Mouse (Mus musculus): Measurements from ENCODE around the gene Ccdc97.

The Ccdc97 gene

DNA sequence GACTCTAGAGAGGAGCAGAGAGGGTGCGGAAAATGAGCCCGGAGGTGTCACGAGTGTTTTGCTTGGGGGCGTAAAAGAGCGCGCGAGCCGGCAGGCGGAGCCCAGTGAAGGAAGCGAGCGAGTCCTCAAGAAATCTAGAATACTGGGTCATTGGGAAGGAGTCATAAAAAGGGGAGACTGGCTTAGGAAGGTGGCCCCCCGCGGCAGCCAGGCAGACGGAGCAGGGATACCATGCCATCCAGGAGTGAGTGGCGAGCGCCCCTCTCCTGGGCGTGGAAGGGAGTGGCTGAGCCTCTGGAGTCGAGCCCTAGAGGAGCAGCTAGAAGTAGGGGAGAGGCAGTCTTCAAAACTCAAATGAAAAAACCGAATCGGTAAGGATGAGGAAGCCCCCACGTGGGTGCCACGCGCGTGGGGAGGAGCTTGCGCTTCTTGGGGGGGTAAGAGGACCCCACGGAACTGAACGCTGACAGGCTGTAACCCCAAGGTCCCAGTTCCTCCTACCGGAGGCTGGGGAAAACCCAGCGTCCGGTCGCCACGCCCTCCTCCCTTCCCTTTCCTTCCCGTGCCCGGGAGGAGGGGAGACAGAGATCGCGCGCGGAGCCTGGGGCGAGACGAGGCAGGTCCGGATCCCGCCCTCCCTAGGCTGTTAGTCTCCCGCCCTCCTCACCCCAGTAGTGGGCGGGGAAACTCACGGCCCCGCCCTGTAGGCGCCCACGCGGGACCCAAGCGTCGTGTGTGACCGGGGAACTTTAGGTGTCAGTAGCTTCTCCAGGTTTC, 29.9 kb downstream of the Ccdc97 start:
- DNase-seq (ENCODE audit: low read depth, low spot score) = peak; percentile 66

- no peak for DNase-seq (ENCODE audit: low read depth, low spot score)
Observed at GRCm38 (mm10) chr7:25687811-25688401, 31.0 kb downstream of the Ccdc97 start.

DNA sequence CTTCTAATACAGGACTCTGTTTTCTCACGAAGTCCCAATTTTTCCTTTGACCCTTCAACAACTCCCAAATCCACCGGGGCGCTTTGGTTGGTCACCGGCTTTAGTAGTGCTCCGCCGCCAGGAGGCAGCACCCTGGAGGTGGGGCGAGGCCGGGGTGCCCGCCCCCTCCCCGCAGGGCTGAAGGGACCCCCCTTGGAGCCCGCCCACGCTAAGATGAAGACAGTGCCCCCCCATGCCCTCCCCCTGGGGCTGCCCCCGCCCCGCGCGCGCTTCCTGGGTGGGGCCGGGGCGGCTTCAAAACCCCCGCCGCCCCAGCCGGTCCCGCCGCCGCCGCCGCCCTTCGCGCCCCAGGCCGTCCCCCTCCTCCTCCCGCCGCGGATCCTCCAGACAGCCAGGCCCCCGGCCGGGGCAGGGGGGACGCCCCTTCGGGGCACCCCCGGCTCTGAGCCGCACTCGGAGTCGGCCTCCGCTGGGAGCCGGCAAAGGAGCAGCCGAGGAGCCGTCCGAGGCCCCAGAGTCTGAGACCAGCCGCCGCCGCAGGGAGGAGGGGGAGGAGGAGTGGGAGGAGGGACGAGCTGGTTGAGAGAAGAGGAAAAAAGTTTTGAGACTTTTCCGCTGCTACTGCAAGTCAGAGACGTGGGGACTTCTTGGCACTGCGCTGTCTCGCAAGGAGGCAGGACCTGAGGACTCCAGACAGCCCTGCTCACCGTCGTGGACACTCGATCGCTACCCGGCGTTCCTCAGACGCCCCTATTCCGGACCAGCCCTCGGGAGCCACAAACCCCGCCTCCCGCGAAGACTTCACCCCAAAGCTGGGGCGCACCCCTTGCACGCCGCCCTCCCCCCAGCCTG, 32.0 kb downstream of the Ccdc97 start, which contains the start of gene Tgfb1:
Gene Tgfb1, plus strand, starts transcription at position 323 of the 852 bp plus-strand sequence.
- DNase-seq (ENCODE audit: low read depth, low spot score) = no peak

DNA sequence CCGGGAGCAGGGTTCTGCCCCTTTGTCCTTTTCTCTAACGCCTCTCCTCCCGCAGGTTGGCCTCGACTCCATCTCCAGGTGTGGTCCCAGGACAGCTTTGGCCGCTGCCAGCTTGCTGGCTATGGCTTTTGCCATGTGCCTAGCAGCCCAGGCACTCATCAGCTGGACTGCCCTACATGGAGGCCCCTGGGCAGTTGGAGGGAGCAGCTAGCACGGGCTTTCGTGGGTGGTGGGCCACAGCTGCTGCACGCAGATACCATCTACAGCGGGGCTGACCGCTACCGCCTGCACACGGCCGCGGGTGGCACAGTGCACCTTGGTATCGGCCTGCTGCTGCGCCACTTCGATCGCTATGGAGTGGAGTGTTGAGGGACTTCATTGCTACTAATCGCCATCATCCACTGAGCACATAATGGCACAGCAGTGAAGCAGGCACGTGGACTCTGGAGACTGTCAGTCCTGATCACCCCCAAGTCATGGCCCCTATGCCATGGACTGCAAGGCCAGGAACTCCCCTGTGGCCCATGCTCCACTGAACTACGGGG, 32.9 kb downstream of the Ccdc97 start:
- no peak for DNase-seq (ENCODE audit: low read depth, low spot score)

DNA sequence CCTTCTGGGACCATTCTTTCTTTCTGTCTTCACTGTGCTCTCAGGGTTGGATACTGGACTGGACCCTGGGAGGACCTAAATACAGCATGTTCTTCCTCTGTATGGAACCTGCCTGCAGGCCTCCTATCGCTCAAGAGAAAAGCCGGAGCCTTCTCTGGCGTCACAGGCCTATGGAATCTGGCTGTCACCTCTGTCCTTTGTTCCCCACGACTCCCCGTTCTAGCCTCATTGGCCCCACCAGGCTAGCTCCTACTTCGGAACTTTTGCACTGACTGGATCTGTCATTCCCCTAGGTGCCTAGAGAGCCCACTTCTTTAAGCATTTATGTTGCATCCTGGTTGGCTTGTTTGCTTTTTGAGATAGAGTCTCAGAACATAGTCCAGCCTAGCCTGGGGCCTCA, 34.2 kb downstream of the Ccdc97 start:
- DNase-seq (ENCODE audit: low read depth, low spot score) = no peak

DNA sequence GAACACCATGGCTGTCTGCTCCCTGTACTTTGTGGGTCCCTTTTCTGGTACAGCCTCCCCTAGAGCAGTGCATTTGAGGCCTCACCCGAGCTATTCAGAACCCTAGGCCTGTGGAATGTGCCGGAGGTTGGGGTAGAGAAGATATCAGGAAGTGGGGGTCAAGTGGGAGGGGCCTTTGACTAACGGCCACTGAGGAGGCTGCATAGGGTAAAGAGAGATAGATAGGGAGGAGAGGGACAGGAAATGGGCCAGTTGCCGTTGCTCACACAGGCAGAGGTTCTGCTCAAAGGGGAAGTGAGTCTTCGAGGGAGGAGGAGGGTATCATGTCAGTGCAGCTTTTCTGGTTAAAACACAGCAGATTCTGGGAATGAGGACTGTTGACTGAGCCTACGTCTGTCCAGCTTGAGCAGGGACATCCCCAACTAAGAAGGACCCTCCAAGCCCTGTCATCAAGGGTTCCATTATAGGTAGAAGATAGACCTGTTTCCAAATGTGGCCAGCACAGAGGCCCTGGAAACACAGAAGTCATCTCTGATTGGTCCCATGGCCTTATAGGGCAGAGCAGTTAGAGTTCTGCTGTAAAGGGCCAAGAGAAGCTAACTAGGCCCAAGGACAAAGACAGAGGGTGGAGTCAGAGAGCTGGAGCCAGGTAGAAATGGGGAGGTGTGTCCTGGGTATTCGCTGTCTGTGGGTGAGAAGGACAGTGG, 35.3 kb downstream of the Ccdc97 start:
- DNase-seq (ENCODE audit: low read depth, low spot score) = no peak

DNA sequence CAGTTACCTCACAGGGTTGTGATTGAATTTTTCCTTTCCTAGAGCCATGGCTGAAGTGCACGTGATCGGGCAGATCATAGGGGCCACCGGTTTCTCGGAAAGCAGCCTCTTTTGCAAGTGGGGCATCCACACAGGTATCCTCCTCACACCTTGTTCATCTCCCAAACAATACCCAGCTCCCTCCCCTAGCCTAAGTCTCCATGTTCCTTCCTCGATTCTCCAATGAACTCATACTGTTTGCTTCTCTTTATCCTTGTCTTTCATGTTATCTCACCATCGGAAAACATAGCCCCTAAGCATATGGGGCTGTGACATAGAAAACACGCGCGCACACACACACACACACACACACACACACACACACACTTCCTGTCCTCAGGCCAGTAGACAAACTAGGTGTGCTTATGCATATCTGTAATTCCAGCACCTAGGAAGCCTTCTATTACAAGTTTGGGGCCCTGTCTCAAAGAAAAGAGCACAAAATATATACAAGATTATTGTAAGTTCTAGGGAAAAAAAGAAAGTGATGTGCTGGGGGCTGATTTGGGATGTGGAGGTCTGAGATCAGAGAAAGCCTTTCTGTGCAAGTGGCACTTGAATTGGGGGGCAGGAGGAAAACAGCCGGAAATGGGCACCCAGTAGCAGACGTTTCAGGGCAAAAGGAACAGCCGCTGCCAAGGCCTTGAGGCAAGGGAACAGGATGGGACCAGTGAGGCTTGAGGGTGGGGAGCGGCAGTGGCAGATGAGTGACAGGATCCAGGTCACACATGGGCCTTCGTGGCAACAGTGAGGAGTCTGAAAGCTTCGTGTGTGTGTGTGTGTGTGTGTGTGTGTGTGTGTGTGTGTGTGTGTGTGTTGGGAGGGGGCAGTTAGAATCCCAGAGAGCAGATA, 37.3 kb downstream of the Ccdc97 start:
- no peak for DNase-seq (ENCODE audit: low read depth, low spot score)

- DNase-seq (ENCODE audit: low read depth, low spot score) = peak; percentile 94
Observed at GRCm38 (mm10) chr7:25680514-25681258, 38.2 kb downstream of the Ccdc97 start, which contains the start of gene B9d2. B9d2 (plus strand) TSS chr7:25680780.

- DNase-seq (ENCODE audit: low read depth, low spot score) = no peak
Observed at GRCm38 (mm10) chr7:25679971-25680370, 38.9 kb downstream of the Ccdc97 start.

DNA sequence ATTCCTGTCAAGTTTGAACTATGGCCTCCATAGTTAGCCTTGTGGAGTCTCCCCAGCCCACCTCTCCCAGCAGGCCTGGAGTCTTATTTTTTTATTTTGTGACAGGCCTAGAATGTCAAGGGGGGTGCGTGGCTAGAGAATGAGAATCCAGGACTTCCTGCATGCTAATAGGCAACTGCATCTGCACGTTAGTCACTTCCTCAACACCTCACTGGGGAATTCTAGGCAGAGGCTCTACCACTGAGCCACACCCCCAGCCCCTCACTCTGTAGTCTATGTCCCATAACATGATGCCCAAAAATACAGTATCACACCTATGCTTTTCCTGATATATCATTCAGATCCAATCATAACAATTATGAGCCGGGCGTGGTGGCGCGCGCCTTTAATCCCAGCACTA, 41.9 kb downstream of the Ccdc97 start:
- DNase-seq (ENCODE audit: low read depth, low spot score) = no peak

DNA sequence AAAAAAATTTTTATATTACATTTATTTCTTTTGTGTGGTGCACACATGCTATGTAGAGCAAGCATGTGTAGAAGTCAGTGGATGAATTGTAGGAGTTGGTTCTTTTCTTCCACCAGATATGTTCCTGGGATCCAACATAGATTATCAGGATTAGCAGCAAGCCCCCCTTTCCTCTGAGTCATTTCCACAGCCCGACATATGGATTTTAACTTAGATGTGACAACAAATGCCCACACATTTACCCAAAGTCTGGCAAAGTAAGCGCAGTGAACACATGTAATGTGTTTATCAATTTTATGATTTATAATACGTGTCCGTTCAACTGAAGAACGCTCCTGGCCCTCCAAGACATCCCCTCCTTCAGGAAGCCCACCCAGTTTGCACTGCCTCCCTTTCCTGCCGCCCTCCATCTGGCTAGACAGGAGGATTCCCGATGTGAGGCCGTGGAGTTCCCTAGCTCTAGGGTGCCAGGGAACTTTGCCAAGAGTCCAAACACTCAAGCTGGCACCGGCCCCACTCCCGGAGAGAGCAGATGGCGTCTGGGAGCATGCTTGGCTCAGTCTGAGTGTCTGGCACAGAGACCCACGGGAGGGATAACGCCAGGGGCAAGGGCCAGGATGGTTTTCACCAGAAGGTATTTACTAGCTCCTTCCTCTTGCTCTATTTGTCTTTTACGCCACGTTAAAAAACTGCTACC, 42.7 kb downstream of the Ccdc97 start:
- no peak for DNase-seq (ENCODE audit: low read depth, low spot score)

GRCm38 (mm10) chr7:25675405-25675804, 43.5 kb downstream of the Ccdc97 start:
- DNase-seq (ENCODE audit: low read depth, low spot score) = no peak

- no peak for DNase-seq (ENCODE audit: low read depth, low spot score)
Observed at GRCm38 (mm10) chr7:25674719-25675300, 44.1 kb downstream of the Ccdc97 start, which contains the start of gene Tmem91. Tmem91 (minus strand) TSS chr7:25675166.

- no peak for DNase-seq (ENCODE audit: low read depth, low spot score)
Observed at GRCm38 (mm10) chr7:25674297-25674696, 44.6 kb downstream of the Ccdc97 start.

GRCm38 (mm10) chr7:25672442-25672841, 46.4 kb downstream of the Ccdc97 start:
- no peak for DNase-seq (ENCODE audit: low read depth, low spot score)

DNA sequence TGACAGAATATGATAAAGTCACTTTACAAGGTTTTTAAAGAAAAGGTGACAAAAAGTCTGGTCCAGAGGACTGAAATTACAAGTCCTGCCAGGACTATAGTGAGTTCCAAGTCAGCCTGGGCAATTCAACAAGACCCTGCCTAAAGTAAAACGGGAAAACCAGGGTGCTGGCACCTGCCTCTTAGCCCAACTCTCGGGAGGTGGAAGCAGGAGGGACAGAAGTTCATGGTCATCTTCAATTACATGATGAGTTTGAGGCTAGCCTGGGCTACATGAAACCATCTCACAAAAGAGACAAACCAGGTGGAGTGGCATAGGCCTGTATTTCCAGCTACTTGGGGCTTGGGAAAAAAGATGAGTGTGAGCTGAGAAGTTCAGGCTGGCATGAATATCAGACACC, 47.2 kb downstream of the Ccdc97 start:
- DNase-seq (ENCODE audit: low read depth, low spot score) = no peak

- DNase-seq (ENCODE audit: low read depth, low spot score) = no peak
Observed at GRCm38 (mm10) chr7:25670096-25670495, 48.8 kb downstream of the Ccdc97 start.

DNA sequence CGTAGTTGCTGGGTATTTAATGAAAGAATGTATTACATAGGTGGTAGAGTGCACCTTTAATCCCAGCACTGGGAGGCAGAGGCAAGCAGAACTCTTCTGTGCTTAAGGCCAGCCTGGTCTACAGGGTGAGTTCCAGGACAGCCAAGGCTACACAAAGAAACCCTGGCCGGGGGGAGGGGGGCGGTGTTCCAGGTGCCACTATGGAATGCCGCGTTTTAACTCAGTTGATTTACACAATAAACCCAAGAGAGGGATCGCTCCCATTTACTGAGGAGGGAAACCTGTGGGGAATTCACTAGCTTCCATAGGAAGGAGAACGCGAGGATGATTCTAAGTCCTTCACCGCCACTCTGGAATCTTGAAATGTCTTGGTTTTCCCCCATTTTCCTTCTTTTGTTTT, 49.3 kb downstream of the Ccdc97 start:
- DNase-seq (ENCODE audit: low read depth, low spot score) = no peak

DNA sequence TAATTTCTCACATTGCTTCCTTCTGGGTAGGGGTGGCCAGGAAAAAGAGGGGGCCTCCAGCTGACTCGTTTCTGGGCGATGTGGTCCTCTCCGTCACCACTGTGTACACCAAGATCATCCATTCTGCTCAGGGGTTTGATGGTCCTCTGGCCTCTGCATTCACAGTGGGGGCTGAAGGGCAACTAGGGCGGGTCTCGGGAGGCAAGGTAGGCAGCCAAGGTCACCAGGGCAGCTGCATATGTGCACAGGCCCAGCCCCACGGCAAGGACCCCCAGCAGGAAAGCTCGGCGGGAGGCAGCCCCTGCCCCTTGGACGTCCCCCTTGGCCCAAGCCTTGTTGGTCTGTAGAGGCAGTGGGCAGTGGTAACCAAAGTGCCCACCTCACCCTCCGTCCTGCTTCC, 49.7 kb downstream of the Ccdc97 start:
- no peak for DNase-seq (ENCODE audit: low read depth, low spot score)

Measured in c-Kit-negative CD71-positive TER-119-positive erythroid progenitor cells, embryonic 14.5 days (primary cell).